Mouse (Mus musculus): ENCODE measurements around the gene Armh1. TPM values are rescaled to one million over a fixed set of nuclear protein-coding genes. Genes with fewer than 3 reads are reported as not detected.
"Not testable (repeated sequence)": the region's sequence is repeated elsewhere in the genome, so short reads cannot be mapped to it uniquely, and the experiment has no call there.

The Armh1 gene
- polyA plus RNA-seq, 1 experiment: not detected

DNA sequence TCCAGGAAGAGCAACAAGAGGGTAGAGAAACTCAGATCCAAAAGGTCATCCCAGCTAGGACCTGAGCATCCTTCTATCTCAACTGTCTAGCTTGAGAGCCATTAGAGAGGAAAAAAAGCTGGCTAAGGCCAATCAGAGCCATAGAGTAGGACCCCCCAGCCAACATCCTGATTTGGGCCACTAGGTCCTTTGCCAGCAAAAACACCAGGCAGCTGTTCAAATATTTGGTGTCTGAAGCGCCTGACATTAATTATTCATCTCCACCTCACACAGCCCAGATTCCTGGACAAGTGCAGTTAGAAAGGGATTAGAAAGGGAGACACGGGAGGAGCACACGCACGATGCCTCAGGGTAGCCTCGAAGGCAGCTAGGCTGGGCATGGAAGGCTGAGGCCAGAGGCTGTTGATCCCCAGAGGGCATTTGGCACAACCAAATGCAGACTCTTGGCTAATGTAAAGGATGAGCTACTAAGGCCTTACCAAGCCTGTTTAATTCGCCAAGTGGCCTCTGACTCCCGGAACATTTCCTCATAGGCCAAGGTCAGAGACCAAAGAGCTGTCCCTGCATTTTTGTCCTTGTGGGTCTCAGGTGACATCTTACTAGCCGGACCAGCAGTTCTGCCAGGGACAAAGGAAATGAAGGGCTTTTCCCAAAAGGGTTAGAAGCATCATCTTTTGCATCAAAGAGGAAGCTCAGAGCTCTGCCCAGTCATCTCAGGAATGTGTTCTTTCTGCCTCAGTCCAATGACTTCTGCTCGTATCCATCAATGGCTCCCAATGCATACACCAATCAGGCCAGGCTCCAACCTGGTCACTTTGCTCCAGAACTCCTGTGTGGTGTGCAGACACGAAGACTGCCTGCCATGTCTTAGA, 26.7 kb upstream of the Armh1 start:
- Histone ChIP-seq H3K27ac (replicated peaks; ENCODE audit: low read depth, low read length) (no peak overlapping the region), H3K4me3 (ENCODE audit: insufficient read depth, low read depth, low read length) (no peak overlapping the region), H3K4me1 (ENCODE audit: control insufficient read depth, insufficient read depth, insufficient read length, low read length) (no peaks in the 10 kb centered on the region)

DNA sequence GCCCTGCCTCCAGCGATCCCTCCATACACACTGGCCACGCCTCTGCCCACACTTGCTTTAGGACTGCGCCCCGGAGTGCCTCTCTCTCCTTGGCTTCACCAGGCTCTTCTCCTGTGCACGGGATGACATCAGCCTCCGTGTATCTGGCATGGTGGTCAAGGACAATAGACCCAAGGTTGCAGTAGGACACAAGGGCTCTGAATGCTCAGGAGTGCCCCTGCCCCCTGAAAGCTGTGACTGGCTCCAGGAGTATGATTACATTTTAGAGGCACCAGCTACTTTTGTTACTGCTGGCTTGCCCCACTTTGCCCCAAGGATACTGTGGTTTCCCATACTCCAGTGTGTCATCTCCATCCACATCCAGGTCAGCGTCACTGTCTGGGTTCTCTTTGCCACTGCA, 25.8 kb upstream of the Armh1 start:
- Histone ChIP-seq H3K4me3 (ENCODE audit: insufficient read depth, low read depth, low read length) (no peak overlapping the region), H3K27ac (replicated peaks; ENCODE audit: low read depth, low read length) (no peak overlapping the region)

DNA sequence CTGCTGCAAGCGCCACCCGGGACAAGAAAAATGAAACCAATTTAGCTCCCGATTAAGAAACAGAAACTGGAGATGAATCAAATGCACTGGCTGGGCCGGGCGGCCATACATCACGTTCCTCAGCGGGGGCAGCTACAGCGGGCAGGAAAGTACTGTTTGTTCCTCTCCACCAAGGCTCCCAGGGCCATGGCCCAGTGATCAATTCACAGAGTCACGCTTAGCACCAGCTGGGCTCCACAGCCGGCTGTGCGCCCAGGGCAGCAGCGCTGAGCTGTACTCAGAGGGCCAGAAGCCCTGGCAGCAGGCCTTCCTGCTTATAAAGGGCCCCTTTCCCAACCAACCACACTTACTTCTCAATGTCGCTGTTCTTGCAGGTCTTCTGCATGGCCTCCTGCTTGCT, 25.1 kb upstream of the Armh1 start:
- H3K4me1 ChIP-seq (ENCODE audit: control insufficient read depth, insufficient read depth, insufficient read length, low read length): no peaks in the 10 kb centered on the region
- H3K27ac ChIP-seq (replicated peaks; ENCODE audit: low read depth, low read length): no peak overlapping the region
- no peak overlapping the region for H3K4me3 ChIP-seq (ENCODE audit: insufficient read depth, low read depth, low read length)

More for the DNA sequence above, 25.8 kb upstream of the Armh1 start:
- no peaks in the 10 kb centered on the region for H3K4me1 ChIP-seq (ENCODE audit: control insufficient read depth, insufficient read depth, insufficient read length, low read length)

DNA sequence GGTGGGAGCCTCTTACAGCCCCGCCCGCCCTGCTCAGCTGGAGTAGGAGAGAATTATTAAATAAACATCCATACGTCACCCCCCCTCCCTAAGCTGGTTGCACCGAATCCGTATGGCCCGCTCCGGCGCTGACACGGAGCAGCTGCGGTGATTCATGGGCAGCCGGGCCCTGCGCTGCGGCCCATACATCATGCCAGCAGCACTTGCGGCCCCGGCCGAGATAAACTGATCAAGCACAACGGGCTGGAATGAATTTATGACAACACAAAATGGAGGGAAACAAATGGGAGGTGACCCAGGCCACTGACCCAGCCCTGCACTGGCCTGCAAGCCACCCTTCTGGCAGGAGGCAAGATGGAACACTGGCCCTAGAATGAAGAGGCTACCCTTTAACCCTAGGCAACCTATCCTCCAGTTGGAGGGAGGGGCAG, 24.4 kb upstream of the Armh1 start:
- no peak overlapping the region for H3K27ac ChIP-seq (replicated peaks; ENCODE audit: low read depth, low read length)
- no peaks in the 10 kb centered on the region for H3K4me1 ChIP-seq (ENCODE audit: control insufficient read depth, insufficient read depth, insufficient read length, low read length)
- no peak overlapping the region for H3K4me3 ChIP-seq (ENCODE audit: insufficient read depth, low read depth, low read length)

DNA sequence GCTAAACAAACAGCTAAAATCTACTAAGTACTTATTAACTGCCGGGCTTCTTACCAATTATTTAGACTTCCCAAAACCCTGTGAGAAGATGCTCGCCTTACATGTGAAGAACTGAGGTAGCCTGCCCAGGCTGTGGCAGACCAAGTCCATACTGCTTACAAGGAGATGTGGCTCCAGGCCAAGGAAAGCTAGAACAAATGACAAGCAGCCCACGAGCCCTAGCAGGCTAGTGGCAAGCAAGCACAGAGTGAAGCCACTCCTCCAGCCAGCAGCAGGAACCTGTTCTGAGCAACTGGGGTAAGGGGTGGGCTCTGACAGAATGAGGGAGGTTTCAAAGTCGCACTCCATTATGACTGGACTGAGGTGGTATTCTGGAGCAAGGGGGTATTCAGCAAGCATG, 22.8 kb upstream of the Armh1 start:
- Histone ChIP-seq H3K4me3 (ENCODE audit: insufficient read depth, low read depth, low read length) (no peak overlapping the region), H3K27ac (replicated peaks; ENCODE audit: low read depth, low read length) (no peak overlapping the region)

DNA sequence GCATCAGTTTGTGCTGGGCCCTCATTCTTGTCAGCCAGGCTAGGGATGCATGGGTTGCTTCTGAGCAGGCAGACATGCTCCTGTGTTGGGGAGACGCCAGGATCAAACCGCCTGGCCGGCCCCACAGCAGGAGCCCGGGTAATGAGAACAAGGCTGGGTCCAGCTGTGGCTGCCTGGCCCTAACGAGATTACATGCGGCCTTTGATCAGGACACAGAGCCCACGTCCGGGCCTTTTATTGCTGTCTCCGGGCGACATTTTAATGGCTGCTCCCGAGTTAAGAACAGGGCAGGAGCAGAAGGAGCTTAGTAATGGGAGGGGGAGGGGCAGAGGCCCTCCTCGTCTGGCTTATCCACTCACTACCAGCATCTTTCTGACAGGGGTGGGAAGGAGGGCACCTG, 20.5 kb upstream of the Armh1 start:
- Histone ChIP-seq H3K27ac (replicated peaks; ENCODE audit: low read depth, low read length) (no peak overlapping the region), H3K4me3 (ENCODE audit: insufficient read depth, low read depth, low read length) (no peak overlapping the region), H3K4me1 (ENCODE audit: control insufficient read depth, insufficient read depth, insufficient read length, low read length) (no peaks in the 10 kb centered on the region)

More for the DNA sequence above, 22.8 kb upstream of the Armh1 start:
- no peaks in the 10 kb centered on the region for H3K4me1 ChIP-seq (ENCODE audit: control insufficient read depth, insufficient read depth, insufficient read length, low read length)

DNA sequence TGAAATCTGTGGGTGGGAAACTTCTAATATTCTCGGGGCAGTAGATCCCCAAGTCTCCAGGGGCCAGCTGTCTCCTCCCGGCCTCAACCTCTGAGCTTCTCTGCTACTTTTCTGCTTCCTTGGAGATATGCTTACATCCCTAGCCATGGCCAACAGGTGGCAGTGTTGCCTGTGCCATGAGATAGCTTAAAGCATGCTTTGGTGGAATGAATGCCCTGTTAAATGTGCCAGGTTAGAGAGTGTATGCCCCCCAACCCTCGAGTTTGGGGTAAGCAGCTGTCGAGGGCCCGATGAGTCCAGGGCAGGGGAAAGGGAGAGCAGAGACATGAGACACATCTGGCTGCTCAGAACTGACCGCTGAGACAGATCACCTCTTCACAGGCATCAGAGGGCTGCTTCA, 18.4 kb upstream of the Armh1 start:
- Histone ChIP-seq H3K27ac (replicated peaks; ENCODE audit: low read depth, low read length) (no peak overlapping the region), H3K4me1 (ENCODE audit: control insufficient read depth, insufficient read depth, insufficient read length, low read length) (no peaks in the 10 kb centered on the region), H3K4me3 (ENCODE audit: insufficient read depth, low read depth, low read length) (no peak overlapping the region)

DNA sequence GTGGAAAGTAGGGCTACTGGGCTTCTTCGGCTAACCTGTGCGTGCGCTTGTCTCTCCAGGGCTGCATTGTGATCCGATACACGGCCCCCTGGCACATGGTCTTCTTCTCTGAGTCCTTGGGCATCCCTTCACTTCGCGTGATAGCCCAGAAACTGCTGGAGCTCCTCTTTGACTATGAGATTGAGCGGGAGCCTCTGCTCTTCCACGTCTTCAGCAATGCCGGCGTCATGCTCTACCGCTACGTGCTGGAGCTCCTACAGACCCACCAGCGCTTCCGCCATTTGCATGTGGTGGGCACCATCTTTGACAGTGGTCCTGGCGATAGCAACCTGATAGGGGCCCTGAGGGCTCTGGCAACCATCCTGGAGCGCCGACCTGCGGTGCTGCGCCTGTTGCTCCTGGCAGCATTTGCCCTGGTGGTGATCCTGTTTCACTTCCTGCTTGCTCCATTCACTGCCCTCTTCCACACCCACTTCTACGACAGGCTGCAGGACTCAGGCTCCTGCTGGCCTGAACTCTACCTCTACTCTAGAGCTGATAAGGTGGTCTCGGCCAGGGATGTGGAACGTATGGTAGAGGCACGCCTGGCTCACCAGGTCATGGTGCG, 16.0 kb upstream of the Armh1 start:
- no peak overlapping the region for H3K4me3 ChIP-seq (ENCODE audit: insufficient read depth, low read depth, low read length)
- H3K4me1 ChIP-seq (ENCODE audit: control insufficient read depth, insufficient read depth, insufficient read length, low read length): no peaks in the 10 kb centered on the region
- H3K27ac ChIP-seq (replicated peaks; ENCODE audit: low read depth, low read length): no peak overlapping the region

DNA sequence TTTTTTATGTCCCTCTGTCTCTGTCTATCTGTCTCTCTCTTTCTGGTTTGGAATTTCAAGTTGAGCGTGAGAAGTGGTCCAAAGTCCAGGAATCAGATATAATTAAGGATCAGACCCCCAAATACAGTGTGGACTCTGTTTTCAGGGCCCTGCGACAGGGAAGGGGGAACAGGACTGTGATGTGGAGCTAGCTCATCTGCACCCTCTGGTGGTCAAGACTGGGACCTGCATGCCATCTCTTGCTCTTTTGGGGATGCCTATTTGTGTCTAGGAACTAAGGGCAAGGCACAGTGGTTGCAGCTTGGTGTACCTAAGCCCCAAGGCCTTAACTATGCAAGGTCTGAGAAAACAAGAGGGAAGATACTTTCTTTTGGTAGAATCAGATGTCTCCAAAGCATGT, 15.4 kb upstream of the Armh1 start:
- no peaks in the 10 kb centered on the region for H3K4me1 ChIP-seq (ENCODE audit: control insufficient read depth, insufficient read depth, insufficient read length, low read length)
- no peak overlapping the region for H3K27ac ChIP-seq (replicated peaks; ENCODE audit: low read depth, low read length)
- H3K4me3 ChIP-seq (ENCODE audit: insufficient read depth, low read depth, low read length): no peak overlapping the region

DNA sequence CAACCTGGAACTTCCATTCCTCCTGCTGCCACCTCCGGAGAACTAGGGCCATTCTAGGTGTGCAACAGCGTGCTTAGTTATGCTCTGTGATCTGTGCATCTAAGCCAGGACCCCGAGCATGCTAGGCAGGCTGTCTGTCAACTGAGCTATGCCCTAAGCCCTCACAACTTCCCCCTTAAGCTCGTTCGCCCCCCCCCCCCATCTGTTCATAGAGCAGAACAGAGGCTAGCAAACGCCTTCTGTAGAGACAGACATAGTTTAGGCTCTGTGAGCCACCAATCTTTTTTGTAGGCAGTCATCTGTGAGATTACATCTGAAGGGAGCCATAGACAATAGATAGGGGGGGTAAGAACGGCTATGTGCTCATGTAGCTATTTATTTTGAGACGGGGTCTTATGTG, 11.1 kb upstream of the Armh1 start:
- no peak overlapping the region for H3K27ac ChIP-seq (replicated peaks; ENCODE audit: low read depth, low read length)
- no peaks in the 10 kb centered on the region for H3K4me1 ChIP-seq (ENCODE audit: control insufficient read depth, insufficient read depth, insufficient read length, low read length)
- no peak overlapping the region for H3K4me3 ChIP-seq (ENCODE audit: insufficient read depth, low read depth, low read length)

DNA sequence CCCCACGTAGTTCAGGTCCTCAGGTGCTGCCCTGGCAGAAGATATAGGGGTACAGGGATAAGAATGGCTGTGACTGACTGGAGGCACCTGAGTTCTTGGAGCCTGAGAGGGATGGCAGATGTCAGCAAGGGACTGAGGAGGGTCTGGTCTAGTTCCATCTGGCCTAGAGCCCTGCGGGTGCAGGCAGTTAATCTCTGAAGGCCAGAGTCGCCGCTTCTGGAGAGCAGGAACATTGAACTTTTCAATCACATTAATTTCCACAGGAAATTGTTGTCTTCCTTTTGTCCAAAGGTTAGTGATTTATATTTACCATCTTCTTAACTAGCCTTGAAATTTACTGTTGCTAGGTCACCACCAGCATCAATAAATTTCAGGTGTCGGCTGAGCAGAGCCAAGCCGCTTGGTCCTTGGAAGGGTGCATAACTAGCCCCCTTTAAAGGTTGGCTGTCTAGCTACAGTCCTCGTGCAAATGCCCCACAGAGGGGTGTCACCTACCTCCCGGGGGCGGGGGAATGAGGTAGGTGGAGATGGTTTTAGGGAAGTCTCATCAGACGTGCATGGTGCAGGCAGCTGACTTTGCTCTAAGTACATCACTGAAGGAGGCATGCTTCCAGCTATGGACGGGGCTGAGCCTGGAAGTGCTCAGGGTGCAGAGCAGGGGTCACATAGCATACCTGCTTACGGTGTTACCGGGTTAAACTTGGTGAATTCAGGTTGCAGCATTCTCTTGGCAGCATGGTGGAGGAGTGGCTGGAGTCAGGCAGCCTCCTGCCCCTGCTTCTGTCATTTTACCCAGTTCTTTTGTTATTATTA, 10.4 kb upstream of the Armh1 start:
- H3K27ac ChIP-seq (replicated peaks; ENCODE audit: low read depth, low read length): no peak overlapping the region
- H3K4me1 ChIP-seq (ENCODE audit: control insufficient read depth, insufficient read depth, insufficient read length, low read length): no peaks in the 10 kb centered on the region
- no peak overlapping the region for H3K4me3 ChIP-seq (ENCODE audit: insufficient read depth, low read depth, low read length)

DNA sequence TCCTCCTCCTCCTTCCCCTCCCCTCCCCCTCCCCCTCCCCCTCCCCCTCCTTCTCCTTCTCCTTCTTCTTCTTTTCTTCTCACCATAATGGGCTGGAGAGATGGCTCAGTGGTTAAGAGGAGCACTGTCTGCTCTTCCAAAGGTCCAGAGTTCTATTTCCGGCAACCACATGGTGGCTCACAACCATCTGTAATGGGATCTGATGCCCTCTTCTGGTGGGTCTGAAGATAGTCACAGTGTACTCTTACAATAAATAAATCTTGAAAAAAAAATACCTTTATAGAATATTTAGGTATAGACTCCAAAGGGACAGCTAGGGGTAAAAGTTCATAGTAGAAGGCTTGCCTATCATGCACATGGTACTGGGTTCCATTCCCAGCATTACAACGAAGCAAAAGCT, 9.3 kb upstream of the Armh1 start:
- Histone ChIP-seq H3K4me3 (ENCODE audit: insufficient read depth, low read depth, low read length) (no peak overlapping the region), H3K4me1 (ENCODE audit: control insufficient read depth, insufficient read depth, insufficient read length, low read length) (no peaks in the 10 kb centered on the region), H3K27ac (replicated peaks; ENCODE audit: low read depth, low read length) (no peak overlapping the region)

DNA sequence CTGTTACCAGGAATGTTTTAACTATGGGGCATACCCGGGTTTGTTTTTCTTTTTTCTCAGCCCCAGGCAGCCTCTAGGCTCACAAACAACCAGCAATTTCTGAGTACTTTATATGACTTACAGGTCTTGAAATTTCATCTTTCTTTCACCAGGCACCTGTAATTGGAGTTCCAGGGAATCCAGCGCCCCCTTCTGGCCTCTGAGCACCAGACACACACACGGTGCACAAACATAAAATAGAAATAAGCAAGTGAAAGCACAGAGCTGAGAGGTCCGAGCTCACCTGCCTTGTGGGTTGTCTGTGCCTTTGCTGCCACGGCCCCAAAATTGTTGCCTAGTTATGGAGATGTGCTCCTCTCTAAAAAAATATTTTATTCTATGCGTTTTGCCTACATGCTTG, 8.0 kb upstream of the Armh1 start:
- not testable (repeated sequence) for H3K4me1 ChIP-seq (ENCODE audit: control insufficient read depth, insufficient read depth, insufficient read length, low read length); H3K27ac ChIP-seq (replicated peaks; ENCODE audit: low read depth, low read length); H3K4me3 ChIP-seq (ENCODE audit: insufficient read depth, low read depth, low read length)

DNA sequence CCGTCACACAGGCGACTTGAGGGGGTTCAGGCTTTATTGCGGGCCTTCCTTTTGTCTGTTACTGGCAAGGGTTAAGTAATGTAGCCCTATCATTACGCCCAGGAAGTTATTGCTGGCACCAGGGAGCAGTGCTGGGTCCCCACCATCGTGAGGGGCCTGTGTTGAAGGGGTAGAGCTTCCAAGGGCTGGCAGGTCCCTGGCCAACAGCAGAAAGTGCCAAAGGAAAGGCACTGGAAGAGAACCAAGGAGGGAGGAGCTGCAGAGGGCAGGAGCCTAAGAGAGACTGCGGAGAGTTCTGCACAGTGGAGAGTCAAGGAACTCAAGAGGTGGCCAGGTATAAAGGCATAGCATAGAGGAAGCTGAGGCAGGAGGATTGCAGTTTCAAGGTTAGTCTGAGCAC, 2.7 kb upstream of the Armh1 start:
- Histone ChIP-seq H3K4me1 (ENCODE audit: control insufficient read depth, insufficient read depth, insufficient read length, low read length) (no peaks in the 10 kb centered on the region; the same call in 1 of the 2 replicates), H3K27ac (replicated peaks; ENCODE audit: low read depth, low read length) (no peak overlapping the region), H3K4me3 (ENCODE audit: insufficient read depth, low read depth, low read length) (no peak overlapping the region)

DNA sequence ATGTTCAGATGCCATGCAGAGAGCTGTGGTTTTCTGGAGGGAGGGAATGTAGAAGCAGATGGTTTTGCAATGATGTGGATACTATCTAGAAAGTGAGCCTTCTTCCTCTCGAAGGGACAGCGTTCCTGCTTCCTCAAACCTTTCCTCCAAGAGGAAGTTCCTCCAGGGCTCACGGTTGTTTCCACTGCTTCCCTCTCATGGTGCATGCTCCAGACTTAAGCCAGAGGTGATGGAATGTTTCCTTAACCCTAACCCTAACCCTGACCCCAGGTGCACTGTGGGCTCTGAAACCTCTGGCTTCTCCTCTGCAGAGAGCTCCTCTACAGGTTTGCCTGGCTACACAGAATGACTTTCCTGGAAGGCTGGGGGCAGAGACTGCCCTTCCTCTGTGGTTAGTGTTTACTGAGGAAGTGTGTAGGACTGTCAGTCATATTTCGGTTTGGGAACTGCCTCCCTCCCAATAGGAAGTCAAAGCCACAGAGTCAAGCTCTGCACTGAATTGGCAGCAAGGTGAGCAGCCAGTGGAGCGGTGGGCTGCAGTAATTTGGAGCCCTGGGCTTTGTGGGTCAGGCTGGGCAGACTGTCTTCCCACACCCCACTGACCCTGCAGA, 2.2 kb upstream of the Armh1 start:
- Histone ChIP-seq H3K4me3 (ENCODE audit: insufficient read depth, low read depth, low read length) (no peak overlapping the region), H3K4me1 (ENCODE audit: control insufficient read depth, insufficient read depth, insufficient read length, low read length) (no peaks in the 10 kb centered on the region; the same call in 1 of the 2 replicates), H3K27ac (replicated peaks; ENCODE audit: low read depth, low read length) (no peak overlapping the region)

All from brown adipose tissue, adult 24 weeks (tissue).